Mouse (Mus musculus) thymus, adult 2 months (tissue): Measurements from ENCODE around the gene Atp5h. TPM values are rescaled to one million over a fixed set of nuclear protein-coding genes. Genes with fewer than 3 reads are reported as not detected.
A peak's percentile ranks its signal among the peaks of the same experiment; 100 is the strongest.

ENCODE experiments used
- DNase-seq: peaks from one replicate; pipeline ENCODE4 v3.0.0; 2021
- H3K27ac ChIP-seq: fragments of 200-500 bp; 2 replicates; pipeline ENCODE4 v1.5.1; 2012; ENCODE audit warnings: low read length, control low read depth; ENCODE audit not compliant: control insufficient read depth, insufficient read depth
- H3K27me3 ChIP-seq: fragments of 200-500 bp; 2 replicates; pipeline ENCODE4 v1.6.1; 2012; ENCODE audit warnings: mild to moderate bottlenecking, low read length, moderate library complexity, mixed read lengths; ENCODE audit not compliant: control insufficient read depth, insufficient read depth
- H3K36me3 ChIP-seq: fragments of 200-500 bp; 2 replicates; pipeline ENCODE4 v1.6.1; 2012; ENCODE audit warnings: mild to moderate bottlenecking, low read length, moderate library complexity; ENCODE audit not compliant: control insufficient read depth, insufficient read depth
- H3K4me1 ChIP-seq: fragments of 200-500 bp; replicated peaks from 2 replicates; pipeline ENCODE4 v1.6.1; 2012; ENCODE audit warnings: low read length; ENCODE audit not compliant: control insufficient read depth, insufficient read depth
- H3K4me3 ChIP-seq: fragments of 200-500 bp; 2 replicates; pipeline ENCODE4 v1.5.1; 2012; ENCODE audit warnings: mild to moderate bottlenecking, low read length, control low read depth, moderate library complexity; ENCODE audit not compliant: control insufficient read depth, insufficient read depth
- CTCF ChIP-seq: fragments of 200-500 bp; IDR thresholded peaks from 2 replicates; pipeline ENCODE4 v1.5.1; 2012; ENCODE audit warnings: mild to moderate bottlenecking, control low read depth, low read length, moderate library complexity, borderline replicate concordance; ENCODE audit not compliant: control insufficient read depth, poor library complexity, insufficient read depth; ENCODE audit errors: extremely low read depth
- POLR2A ChIP-seq: fragments of 200-500 bp; IDR thresholded peaks from 2 replicates; pipeline ENCODE4 v1.6.1; 2012; ENCODE audit warnings: mild to moderate bottlenecking, low read length, control low read depth, moderate library complexity; ENCODE audit not compliant: control insufficient read depth, poor library complexity, insufficient read depth; ENCODE audit errors: extremely low read depth
- WGBS: fragments of 180-500 bp; shearing (Covaris S2); methylation state at CpG from one replicate; pipeline ENCODE4 v1.1.7; 2018; 5-methylcytosine and 5-hydroxymethylcytosine counted together
- polyA plus RNA-seq: library from polyadenylated mRNA; depleted of rRNA; stranded (reverse); fragments of >200 nt; gene quantifications from 2 replicates; pipeline ENCODE4 v1.2.3, GENCODE M21; 2012

The Atp5h gene
- polyA plus RNA-seq, 1 experiment, result 155 TPM

- H3K36me3 ChIP-seq, result no peaks in the 10 kb centered on the region
- no peak for TF ChIP-seq CTCF
- TF ChIP-seq POLR2A, result no peak
- 91% methylated on average over 7 of the region's 7 CpGs for WGBS
- DNase-seq, result no peak
- H3K27ac ChIP-seq, result no peak overlapping the region
- peaks cover 18% of the 10 kb centered on the region for H3K4me1 ChIP-seq
- H3K4me3 ChIP-seq, result no peak overlapping the region
- peaks cover 25% of the 10 kb centered on the region for H3K27me3 ChIP-seq
Observed at GRCm38 (mm10) chr11:115377854-115378253, 41.9 kb downstream of the Atp5h start.

DNA sequence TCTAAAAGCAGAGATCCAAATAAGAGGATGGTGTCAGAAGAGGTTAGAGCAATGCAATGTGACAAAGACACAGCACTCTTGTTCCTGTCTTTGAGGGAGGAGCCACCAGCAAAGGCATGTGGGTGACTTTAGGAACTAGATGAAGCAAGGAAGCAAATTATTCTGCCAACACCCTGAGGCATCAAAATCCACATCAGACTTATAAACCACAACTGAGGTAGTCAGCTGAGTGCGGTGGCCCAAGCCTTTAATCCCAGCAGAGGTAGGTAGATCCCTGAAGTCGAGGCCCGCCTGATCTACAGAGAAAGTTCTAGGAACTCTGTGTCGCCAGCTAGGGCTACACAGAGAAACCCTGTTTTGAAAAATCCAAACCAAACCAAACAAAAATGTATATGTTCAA is 42.5 kb downstream of the Atp5h start:
- WGBS, result 44% methylated on average over 4 of the region's 4 CpGs
- Histone ChIP-seq H3K4me3 (no peak overlapping the region), H3K27me3 (peaks cover 22% of the 10 kb centered on the region), H3K4me1 (peaks cover 13% of the 10 kb centered on the region), H3K27ac (no peak overlapping the region), H3K36me3 (no peaks in the 10 kb centered on the region)
- no peak for TF ChIP-seq CTCF
- TF ChIP-seq POLR2A, result no peak
- DNase-seq, result no peak

DNA sequence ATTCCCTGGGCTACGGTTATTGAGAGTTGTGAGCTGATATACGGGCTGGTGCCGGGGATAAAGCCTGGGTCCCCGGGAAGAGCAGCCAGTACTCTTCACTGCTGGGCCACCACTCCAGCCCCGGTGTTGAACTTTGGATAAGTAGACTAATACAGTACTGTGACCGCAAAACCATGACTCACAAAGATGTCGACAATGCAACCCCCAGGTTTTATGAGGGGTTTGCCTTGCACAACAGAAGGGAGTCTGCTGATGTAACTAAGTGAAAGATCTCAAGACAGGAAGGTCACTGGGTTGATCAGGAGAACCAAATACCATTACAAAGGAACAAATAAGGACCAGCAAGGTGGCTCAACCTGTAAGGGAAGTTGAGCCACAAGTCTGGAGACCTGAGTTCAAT is 43.0 kb downstream of the Atp5h start:
- no peak overlapping the region for H3K4me3 ChIP-seq
- no peaks in the 10 kb centered on the region for H3K36me3 ChIP-seq
- H3K27ac ChIP-seq, result no peak overlapping the region
- 71% methylated on average over 7 of the region's 7 CpGs for WGBS
- TF ChIP-seq CTCF (no peak), POLR2A (no peak)
- DNase-seq, result no peak
- peaks cover 8% of the 10 kb centered on the region for H3K4me1 ChIP-seq
- peaks cover 19% of the 10 kb centered on the region for H3K27me3 ChIP-seq

DNA sequence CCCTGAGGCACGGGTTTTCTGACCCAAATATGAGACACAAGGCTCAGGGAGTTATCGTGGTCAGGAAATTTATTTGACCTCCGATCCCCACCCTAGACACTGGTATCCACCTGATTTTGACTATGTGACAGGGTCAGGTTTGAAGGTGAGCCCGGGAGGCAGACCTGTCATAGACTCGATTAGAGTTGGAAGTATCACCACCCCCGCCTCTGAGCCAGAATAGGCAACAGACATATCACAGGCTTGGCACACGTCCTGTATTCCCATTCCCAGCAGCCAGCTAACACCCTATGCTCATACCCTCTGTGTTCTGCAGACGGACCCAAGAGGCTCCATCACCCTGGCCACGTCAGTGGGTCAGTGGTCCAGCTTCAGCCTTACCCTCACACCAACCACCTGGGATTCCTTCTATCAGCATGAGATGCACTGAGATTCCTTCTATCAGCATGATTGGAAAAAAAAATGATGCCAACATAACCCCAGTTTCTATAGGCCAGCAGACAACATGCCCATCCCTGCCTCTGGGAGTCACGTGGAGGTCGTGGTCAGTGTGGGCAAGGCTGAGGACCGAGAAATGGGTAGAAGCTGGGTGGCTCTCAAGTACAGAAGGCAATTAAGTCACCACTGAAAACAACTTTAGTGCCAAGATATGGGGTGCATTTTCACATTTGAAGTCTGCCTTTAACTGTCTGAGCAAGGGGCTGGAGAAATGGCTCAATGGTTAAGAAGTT is 44.9 kb downstream of the Atp5h start:
- no peak for TF ChIP-seq CTCF
- TF ChIP-seq POLR2A, result no peak
- no peak for DNase-seq
- Histone ChIP-seq H3K36me3 (no peaks in the 10 kb centered on the region), H3K27me3 (peaks cover 18% of the 10 kb centered on the region), H3K27ac (no peak overlapping the region), H3K4me1 (peaks cover 8% of the 10 kb centered on the region), H3K4me3 (no peak overlapping the region)
- WGBS, result 63% methylated on average over 12 of the region's 12 CpGs

GRCm38 (mm10) chr11:115373805-115374694 is 45.7 kb downstream of the Atp5h start:
- Histone ChIP-seq H3K36me3 (no peaks in the 10 kb centered on the region), H3K27me3 (peaks cover 18% of the 10 kb centered on the region), H3K4me1 (peaks cover 8% of the 10 kb centered on the region), H3K4me3 (peak overlapping the region; percentile 3; the same call in 1 of the 2 replicates), H3K27ac (no peak overlapping the region)
- DNase-seq, result no peak
- no peak for TF ChIP-seq POLR2A
- TF ChIP-seq CTCF, result no peak
- 3% methylated on average over 30 of the region's 30 CpGs for WGBS

DNA sequence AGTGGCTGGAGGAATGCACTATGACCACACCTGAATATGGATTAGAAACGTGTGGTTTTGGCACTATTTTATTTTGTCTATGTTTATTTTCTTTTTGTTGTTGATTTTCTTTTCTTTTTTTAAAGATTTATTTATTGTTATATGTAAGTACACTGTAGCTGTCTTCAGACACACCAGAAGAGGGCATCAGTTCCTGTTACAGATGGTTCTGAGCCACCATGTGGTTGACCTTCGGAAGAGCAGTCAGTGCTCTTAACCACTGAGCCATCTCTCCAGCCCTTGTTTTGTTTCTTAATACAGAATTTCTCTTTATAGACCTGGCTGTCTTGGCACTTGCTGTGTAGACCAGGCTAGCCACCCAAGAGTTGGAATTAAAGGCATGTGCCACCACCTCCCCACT is 47.0 kb downstream of the Atp5h start:
- WGBS, result 51% methylated on average over 2 of the region's 2 CpGs
- TF ChIP-seq POLR2A (no peak), CTCF (no peak)
- Histone ChIP-seq H3K36me3 (no peaks in the 10 kb centered on the region), H3K4me1 (peaks cover 9% of the 10 kb centered on the region), H3K27me3 (peaks cover 18% of the 10 kb centered on the region), H3K27ac (no peak overlapping the region), H3K4me3 (no peak overlapping the region)
- no peak for DNase-seq

GRCm38 (mm10) chr11:115372015-115372414 is 47.7 kb downstream of the Atp5h start:
- Histone ChIP-seq H3K27me3 (peaks cover 18% of the 10 kb centered on the region), H3K4me1 (peaks cover 10% of the 10 kb centered on the region)
- TF ChIP-seq POLR2A, result no peak
- TF ChIP-seq CTCF, result no peak

More at GRCm38 (mm10) chr11:115372015-115372414, 47.7 kb downstream of the Atp5h start:
- Histone ChIP-seq H3K36me3 (no peaks in the 10 kb centered on the region), H3K27ac (no peak overlapping the region), H3K4me3 (no peak overlapping the region)
- 84% methylated on average over 1 of the region's 1 CpGs for WGBS
- no peak for DNase-seq
